Mouse (Mus musculus) cerebral cortex, adult 2 months (tissue): ENCODE results near the gene Inafm1.

Experiments used
- WGBS: fragments of 180-500 bp; shearing (Covaris S2); methylation state at CpG from one replicate; pipeline ENCODE4 v1.1.7; 2018; 5-methylcytosine and 5-hydroxymethylcytosine counted together

Inafm1 gene

GRCm38 (mm10) chr7:16297616-16298015, 24.2 kb upstream of the Inafm1 start:
- 71% methylated on average over 2 of the region's 2 CpGs for WGBS

DNA sequence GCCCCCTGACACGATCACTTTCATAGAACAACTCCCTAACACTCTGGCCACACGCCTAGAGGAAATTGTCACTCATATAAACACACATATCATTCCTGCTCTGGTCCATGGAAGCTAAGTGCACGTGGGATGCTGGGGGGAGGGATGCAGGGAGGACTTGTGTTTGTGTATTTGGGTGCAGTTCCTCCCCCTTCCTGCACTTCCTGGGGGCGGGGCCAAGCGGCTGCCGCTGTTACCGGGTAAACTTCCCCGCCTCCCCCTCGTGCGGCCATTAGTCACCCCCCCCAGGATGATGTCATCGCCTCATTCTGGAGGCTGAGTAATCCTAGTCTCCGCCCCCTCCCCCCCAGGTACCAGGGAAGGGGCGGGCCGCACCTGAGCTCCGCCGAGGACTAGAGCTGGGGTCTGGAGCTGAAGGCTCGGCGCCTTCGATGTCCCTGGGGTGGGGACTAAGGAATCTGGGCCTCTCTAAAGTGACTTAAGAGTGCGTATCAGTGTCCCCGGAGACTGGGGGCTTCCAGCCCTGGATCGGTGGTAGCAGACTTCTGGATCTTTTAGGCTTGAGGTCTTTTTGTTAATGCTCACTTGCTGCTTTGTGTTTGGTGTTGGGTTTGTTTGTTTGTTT, 23.5 kb upstream of the Inafm1 start:
- WGBS: 3% methylated on average over 22 of the region's 22 CpGs

GRCm38 (mm10) chr7:16296146-16296545, 22.7 kb upstream of the Inafm1 start:
- 25% methylated on average over 2 of the region's 2 CpGs for whole genome bisulfite sequencing

GRCm38 (mm10) chr7:16295321-16295900, 22.0 kb upstream of the Inafm1 start:
- WGBS: under 1% methylated on average over 41 of the region's 41 CpGs

DNA sequence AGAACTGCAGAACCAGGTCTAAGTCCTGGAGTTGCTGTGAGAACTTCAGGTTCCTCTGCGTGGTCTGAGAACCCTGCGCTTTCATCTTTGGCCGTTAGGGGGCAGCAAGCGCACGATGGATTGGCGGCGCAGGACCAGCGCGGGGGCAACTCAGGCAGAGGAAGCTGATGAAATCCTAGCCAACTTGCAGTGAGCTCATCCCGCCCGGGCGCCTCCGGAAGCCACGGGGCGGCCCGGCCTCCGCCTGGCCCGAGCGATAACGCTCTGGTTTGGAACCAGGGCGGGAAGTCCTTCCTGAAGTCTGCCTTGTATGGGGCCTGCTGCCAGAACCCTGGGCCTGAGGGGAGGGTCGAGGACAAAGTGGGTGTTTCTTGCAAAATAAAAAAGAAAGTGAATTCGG, 21.4 kb upstream of the Inafm1 start:
- under 1% methylated on average over 23 of the region's 23 CpGs for WGBS

GRCm38 (mm10) chr7:16294346-16294745, 20.9 kb upstream of the Inafm1 start:
- 22% methylated on average over 4 of the region's 4 CpGs for WGBS

- WGBS: 80% methylated on average over 1 of the region's 1 CpGs
These were observed 14.4 kb upstream of the Inafm1 start for GRCm38 (mm10) chr7:16287791-16288190.

DNA sequence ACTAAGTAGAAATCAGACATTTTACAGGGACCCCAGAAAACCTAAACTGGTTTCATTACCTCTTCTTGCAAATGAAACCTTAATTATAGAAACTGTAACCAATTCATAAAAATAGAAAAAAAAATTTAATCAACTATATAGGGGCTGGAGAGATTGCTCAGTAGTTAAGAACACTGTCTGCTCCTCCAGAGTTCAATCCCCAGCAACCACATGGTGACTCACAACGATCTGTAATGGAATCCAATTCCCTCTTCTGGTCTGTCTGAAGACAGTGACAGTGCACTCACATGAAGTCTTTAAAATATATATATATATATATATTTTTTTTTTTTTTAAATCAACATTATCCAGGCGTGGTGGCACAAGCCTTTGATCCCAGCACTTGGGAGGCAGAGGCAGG, 13.6 kb upstream of the Inafm1 start:
- 55% methylated on average over 2 of the region's 2 CpGs for WGBS

GRCm38 (mm10) chr7:16286026-16286961, 12.9 kb upstream of the Inafm1 start, which contains the start of gene Ccdc9:
Ccdc9 (minus strand) TSS chr7:16286795.
- 2% methylated on average over 70 of the region's 70 CpGs for WGBS

- 2% methylated on average over 14 of the region's 14 CpGs for WGBS
These were observed 12.1 kb upstream of the Inafm1 start for GRCm38 (mm10) chr7:16285450-16286025.

- WGBS: 76% methylated on average over 9 of the region's 9 CpGs
These were observed 11.5 kb upstream of the Inafm1 start for GRCm38 (mm10) chr7:16284904-16285303.

DNA sequence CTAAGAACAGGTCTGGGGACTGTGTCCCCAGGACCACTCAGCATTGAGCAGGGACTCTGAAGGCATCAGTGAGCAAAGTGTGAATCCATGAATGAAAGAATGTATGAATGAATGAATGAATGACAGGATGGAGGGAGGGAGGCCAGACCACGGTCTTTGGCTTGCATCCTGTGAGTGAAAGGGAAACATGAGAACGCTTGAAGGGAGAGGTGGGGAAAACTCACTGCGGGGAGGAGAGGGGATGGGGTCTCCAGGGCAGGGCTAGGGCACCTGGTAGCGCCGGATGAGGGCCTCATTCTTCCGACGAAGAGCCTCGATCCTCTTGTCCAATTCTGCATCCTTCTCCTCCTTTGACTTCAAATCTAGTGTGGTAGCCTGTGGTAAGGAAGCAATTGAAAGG, 10.6 kb upstream of the Inafm1 start:
- WGBS: 88% methylated on average over 8 of the region's 8 CpGs

DNA sequence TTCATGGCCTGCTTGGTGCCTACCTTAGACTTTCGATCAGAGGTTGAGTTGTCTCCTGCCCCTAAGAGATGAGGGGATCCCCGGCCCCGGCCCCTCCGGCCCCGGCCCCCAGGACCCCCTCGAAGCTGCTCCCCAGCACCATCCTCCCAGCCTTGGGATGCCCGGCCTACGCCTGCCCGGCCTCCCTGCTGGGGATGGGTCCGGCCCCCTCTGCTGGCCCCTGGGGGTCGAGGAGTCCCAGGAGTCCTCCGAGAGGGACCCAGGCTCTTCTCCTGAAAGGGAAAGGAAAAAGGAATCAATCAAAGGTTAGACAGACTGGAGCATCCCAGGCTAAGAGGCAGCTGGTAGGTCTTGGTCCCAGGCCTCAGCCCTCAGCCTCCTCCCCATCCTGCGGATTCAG, 8.9 kb upstream of the Inafm1 start:
- 92% methylated on average over 13 of the region's 13 CpGs for WGBS

DNA sequence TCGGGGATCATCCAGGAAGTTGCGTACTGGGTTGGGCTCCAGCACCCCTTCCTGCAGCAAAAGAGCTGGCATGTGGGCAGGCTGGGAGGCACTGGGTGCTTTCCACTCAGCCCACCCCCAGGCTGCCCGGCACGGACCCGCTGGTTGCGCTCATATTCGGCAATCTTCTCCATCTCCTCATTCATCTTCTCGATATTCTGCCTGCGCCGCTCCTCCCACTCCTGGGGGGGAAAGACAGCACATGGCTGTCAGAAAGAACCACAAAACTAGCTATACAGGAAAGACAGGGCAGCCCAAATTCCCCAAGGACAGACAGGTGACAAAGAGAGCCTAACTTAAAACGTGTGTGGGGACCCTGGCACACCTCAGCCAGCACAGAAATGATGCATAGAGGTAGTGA, 7.3 kb upstream of the Inafm1 start:
- 89% methylated on average over 11 of the region's 11 CpGs for WGBS

DNA sequence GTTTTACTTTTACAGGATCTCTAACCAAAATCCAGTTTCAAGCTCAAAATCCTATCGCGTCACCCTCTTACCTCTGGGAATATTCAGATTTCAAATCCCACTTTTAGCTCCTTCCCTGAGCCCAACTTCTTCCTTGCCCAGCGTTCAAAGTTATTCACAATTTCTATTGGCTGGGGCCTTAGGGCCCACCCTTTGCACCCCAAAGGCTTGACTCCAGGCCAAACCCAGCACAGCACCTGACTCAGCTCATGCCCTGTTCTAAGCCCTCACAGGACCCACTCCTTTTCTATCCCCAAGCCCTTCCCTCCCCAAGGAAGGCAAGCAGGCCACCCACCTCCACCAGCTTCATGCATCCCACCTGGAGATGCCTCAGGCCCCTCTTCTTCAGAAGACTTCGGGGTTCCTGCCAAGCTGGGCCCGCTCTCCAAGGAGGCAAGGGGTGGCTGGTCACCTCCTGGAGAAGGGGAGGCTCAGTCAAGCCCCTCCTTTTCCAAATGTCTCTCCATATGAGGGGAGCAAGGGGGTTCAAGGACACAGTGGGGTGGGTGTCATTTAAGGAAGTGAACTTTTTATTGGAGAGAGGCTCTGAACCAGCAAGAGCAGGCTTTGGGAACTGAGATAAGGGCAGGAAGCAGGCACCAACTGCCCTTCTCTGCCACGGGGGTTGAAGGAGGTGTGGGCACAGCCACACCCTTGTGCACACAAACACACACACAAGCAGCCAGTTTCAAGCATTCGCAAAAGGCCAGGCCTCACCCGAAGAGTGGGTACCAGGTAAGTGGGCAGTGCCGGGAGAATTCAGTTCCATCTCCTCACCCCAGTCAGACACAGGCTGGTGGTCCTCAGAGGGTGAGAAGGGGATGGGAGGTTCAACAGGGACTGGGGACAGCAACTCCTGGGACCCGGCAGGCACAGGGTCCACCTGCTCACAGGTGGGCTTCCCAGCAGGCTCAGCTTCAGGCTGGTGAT, 1.8 kb upstream of the Inafm1 start:
- WGBS: 84% methylated on average over 10 of the region's 10 CpGs

- 3% methylated on average over 18 of the region's 18 CpGs for WGBS
These were observed 336 bp upstream of the Inafm1 start for GRCm38 (mm10) chr7:16273766-16274140.

GRCm38 (mm10) chr7:16272681-16273080, 736 bp downstream of the Inafm1 start:
- WGBS: under 1% methylated on average over 43 of the region's 46 CpGs

DNA sequence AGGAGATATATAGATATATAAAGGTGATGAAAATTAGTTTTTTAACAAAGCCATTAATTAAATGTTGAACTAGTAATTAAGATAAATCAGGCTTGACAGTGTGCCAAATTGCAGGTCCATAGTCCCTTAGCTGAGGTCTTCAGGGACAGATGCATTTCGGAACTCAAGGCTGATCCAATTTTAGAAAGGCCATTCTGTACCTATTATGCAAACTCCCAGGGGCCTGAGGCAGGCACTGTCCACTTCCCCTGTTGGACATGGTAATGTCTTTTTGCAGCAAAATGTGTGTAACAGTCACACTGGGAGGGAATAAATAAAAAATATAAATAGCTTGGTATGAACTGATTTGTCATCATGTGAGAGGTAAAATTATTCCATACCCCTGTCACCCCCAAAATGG, 2.3 kb downstream of the Inafm1 start:
- 68% methylated on average over 1 of the region's 1 CpGs for WGBS

DNA sequence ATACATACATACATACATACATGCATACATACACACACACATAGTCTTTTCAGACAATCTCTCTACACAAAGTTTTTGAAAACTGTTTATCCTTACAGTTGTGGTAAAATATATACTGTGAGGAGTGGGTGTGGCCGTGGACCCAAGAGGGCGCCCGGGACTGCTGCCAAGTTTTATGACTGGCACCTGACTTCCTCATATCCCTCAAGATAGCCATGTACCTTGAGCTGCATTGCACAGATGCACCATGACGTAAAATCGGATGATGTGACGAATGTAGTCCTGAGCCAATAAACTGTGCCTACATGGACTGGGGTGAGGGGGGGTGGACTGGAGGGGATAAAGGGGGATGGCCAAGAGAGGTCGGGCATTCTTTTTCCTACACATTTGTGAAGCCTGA, 6.8 kb downstream of the Inafm1 start:
- WGBS: 88% methylated on average over 7 of the region's 7 CpGs

DNA sequence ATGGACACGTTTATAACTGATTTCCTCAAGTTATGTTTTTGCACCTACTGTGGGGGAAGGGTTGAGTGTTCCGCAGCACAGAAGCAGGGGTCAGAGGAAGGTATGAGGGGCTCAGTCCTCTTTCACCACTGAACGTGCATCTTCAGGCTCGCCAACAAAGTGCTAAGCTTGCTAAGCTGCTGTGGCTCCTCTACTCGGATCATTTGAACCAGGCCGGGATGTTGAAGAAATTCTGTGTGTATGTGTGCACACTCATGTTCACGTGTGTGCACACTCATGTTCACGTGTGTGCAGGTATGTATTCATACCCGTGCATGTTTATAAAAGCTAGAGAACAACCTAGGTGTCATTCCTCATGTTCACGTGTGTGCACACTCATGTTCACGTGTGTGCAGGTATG, 7.6 kb downstream of the Inafm1 start:
- 89% methylated on average over 11 of the region's 11 CpGs for WGBS

- WGBS: 79% methylated on average over 5 of the region's 5 CpGs
These were observed 9.6 kb downstream of the Inafm1 start for GRCm38 (mm10) chr7:16263843-16264242.
